Mouse (Mus musculus) splenic B cell, adult 2 months (primary cell): Measurements from ENCODE around the gene Ldlrad3.

Source experiments
- DNase-seq: peaks from one replicate; pipeline ENCODE4 v3.0.0-alpha.2; 2011; ENCODE audit warnings: low read depth, low spot score
- H3K27me3 ChIP-seq: 2 replicates; pipeline ENCODE4 v1.6.1; 2012; ENCODE audit warnings: mild to moderate bottlenecking, low read length, moderate library complexity, mixed read lengths; ENCODE audit not compliant: control insufficient read depth, poor library complexity, insufficient read depth, severe bottlenecking
- H3K36me3 ChIP-seq: 2 replicates; pipeline ENCODE4 v1.6.1; 2012; ENCODE audit warnings: mild to moderate bottlenecking, low read length, moderate library complexity, mixed read lengths; ENCODE audit not compliant: control insufficient read depth, poor library complexity, insufficient read depth, severe bottlenecking

The Ldlrad3 gene

GRCm38 (mm10) chr2:102197332-102197731 lies 11.1 kb upstream of the Ldlrad3 start:
- Histone ChIP-seq H3K36me3 (no peaks in the 10 kb centered on the region), H3K27me3 (no peaks in the 10 kb centered on the region)
- DNase-seq: no peak

GRCm38 (mm10) chr2:102196709-102197108 lies 10.5 kb upstream of the Ldlrad3 start:
- no peak for DNase-seq
- H3K36me3 ChIP-seq: no peaks in the 10 kb centered on the region
- no peaks in the 10 kb centered on the region for H3K27me3 ChIP-seq

- DNase-seq: peak; percentile 54
Measured at GRCm38 (mm10) chr2:102195494-102195893, 9.3 kb upstream of the Ldlrad3 start.

GRCm38 (mm10) chr2:102194247-102194646 lies 8.1 kb upstream of the Ldlrad3 start:
- peak; percentile 27 for DNase-seq
- H3K36me3 ChIP-seq: no peaks in the 10 kb centered on the region
- H3K27me3 ChIP-seq: no peaks in the 10 kb centered on the region

More at GRCm38 (mm10) chr2:102195494-102195893, 9.3 kb upstream of the Ldlrad3 start:
- Histone ChIP-seq H3K27me3 (no peaks in the 10 kb centered on the region), H3K36me3 (no peaks in the 10 kb centered on the region)

- Histone ChIP-seq H3K36me3 (no peaks in the 10 kb centered on the region), H3K27me3 (no peaks in the 10 kb centered on the region)
- DNase-seq: no peak
Measured at GRCm38 (mm10) chr2:102192943-102193820, 7.0 kb upstream of the Ldlrad3 start.

- H3K36me3 ChIP-seq: no peaks in the 10 kb centered on the region
- DNase-seq: no peak
Measured at GRCm38 (mm10) chr2:102191736-102192135, 5.6 kb upstream of the Ldlrad3 start.

GRCm38 (mm10) chr2:102190956-102191355 lies 4.8 kb upstream of the Ldlrad3 start:
- no peak for DNase-seq
- Histone ChIP-seq H3K36me3 (no peaks in the 10 kb centered on the region), H3K27me3 (no peaks in the 10 kb centered on the region)

More at GRCm38 (mm10) chr2:102191736-102192135, 5.6 kb upstream of the Ldlrad3 start:
- no peaks in the 10 kb centered on the region for H3K27me3 ChIP-seq

GRCm38 (mm10) chr2:102185069-102185950 lies 875 bp downstream of the Ldlrad3 start:
- Histone ChIP-seq H3K27me3 (no peaks in the 10 kb centered on the region), H3K36me3 (no peaks in the 10 kb centered on the region)
- DNase-seq: no peak

- Histone ChIP-seq H3K27me3 (no peaks in the 10 kb centered on the region), H3K36me3 (no peaks in the 10 kb centered on the region)
- DNase-seq: no peak
Measured at GRCm38 (mm10) chr2:102183720-102184480, 2.3 kb downstream of the Ldlrad3 start.

GRCm38 (mm10) chr2:102181459-102181858 lies 4.7 kb downstream of the Ldlrad3 start:
- no peak for DNase-seq
- H3K36me3 ChIP-seq: no peaks in the 10 kb centered on the region
- no peaks in the 10 kb centered on the region for H3K27me3 ChIP-seq

GRCm38 (mm10) chr2:102176434-102176772 lies 9.8 kb downstream of the Ldlrad3 start:
- DNase-seq: no peak
- H3K36me3 ChIP-seq: no peaks in the 10 kb centered on the region
- H3K27me3 ChIP-seq: no peaks in the 10 kb centered on the region

- DNase-seq: no peak
- Histone ChIP-seq H3K27me3 (no peaks in the 10 kb centered on the region), H3K36me3 (no peaks in the 10 kb centered on the region)
Measured at GRCm38 (mm10) chr2:102175741-102176433, 10.3 kb downstream of the Ldlrad3 start.

- Histone ChIP-seq H3K27me3 (no peaks in the 10 kb centered on the region), H3K36me3 (no peaks in the 10 kb centered on the region)
- DNase-seq: no peak
Measured at GRCm38 (mm10) chr2:102172458-102172857, 13.7 kb downstream of the Ldlrad3 start.
